Mouse (Mus musculus) ES-CJ7 (cell line): ENCODE data around the gene Krtap9-3.
"Not testable (repeated sequence)": the region's sequence is repeated elsewhere in the genome, so short reads cannot be mapped to it uniquely, and the experiment has no call there.

Experiments used
- DNase-seq: peaks from one replicate; pipeline ENCODE4 v3.0.0; 2011; ENCODE audit warnings: low read depth, low spot score

Gene Krtap9-3

GRCm38 (mm10) chr11:99597742-99598141 lies at the start of gene Krtap9-3:
Gene Krtap9-3 (minus strand): TSS chr11:99598105.
- DNase-seq, result not testable (repeated sequence)

DNA sequence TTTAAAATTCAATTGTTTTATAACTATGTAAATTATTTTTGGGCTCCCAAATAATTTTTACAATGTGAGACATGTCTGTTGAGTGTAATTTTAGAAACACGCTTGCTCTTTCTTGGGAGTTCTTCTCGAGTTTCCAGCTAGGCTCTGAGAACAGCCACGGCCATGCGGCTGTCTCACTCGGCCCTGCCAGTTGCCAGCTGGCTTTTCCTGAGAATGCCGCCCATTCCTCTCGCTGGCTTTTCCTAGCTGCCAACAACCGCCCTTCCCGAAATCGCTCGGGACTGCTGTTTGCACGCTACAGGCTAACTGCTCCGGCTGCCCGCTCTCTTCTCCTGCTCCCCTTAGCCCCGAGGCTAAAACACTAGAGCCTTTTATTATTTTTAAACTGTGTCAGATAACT lies 48.5 kb upstream of the Krtap9-3 start:
- DNase-seq, result no peak

DNA sequence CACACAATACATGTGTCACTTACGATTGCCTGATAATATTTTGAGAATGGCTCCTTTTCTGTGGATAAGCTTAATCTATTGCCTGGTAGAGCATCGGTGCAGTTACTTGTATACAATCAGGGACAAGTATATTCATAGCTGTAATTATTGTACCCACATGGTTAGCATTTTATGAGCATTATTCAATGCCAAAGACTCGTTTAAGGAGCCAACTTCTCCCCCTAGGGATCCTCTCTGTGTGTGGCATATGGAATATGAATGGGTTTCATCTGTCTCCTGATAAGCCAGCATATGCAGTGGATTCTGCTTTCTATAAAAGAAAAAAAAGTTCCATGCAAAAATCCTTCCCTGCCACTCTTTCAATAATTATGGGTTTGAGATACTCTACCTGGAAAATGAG lies 46.4 kb upstream of the Krtap9-3 start:
- no peak for DNase-seq

DNA sequence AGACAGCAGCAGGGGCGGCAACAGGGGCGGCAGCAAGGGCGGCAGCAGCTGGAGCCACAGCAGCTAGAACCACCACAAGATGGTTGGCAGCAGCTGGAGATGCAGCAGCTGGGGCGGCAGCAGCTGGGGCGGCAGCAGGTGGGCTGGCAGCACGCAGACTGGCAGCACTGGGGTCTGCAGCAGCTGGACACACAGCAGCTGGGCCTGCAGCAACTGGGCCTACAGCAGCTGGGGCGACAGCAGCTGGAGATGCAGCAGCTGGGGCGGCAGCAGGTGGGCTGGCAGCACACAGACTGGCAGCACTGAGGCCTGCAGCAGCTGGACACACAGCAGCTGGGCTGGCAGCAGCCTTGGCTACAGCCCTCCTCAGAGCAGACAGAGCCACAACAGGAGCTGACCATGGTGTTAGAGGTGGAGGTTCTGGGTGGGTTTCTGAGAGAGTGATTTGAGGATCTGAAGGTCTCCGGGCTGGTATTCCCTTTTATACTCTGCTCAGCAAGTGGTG lies 45.8 kb upstream of the Krtap9-3 start, which contains the start of gene Krtap4-7:
Gene Krtap4-7 (minus strand): TSS at position 455 of the 505 bp plus-strand sequence.
- DNase-seq, result not testable (repeated sequence)

- no peak for DNase-seq
Measured at GRCm38 (mm10) chr11:99640926-99641325, 43.0 kb upstream of the Krtap9-3 start.

GRCm38 (mm10) chr11:99637086-99637485 lies 39.2 kb upstream of the Krtap9-3 start:
- DNase-seq, result no peak

- DNase-seq, result no peak
Measured at GRCm38 (mm10) chr11:99634653-99635134, 36.8 kb upstream of the Krtap9-3 start, which contains the start of gene Krtap4-2. Gene Krtap4-2 (minus strand): TSS chr11:99635084.

DNA sequence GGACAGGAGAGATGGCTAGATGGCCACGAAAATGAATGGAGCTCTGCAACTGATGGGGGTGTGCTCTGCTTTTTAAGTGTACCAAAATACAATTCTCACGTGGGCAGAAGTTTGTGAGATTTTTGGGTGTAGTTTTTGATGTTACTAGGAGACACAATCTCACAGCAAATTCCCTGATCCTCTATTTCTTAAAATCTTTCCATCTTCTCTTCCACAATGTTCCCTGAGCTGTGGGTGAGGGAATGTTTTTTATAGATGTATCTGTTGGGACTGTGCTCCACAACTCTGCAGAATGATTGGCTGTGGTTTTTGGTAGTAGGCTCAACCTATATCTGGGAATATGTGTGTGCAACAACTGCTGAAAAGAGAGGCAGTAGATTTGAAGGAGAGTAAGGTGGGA lies 35.4 kb upstream of the Krtap9-3 start:
- no peak for DNase-seq

GRCm38 (mm10) chr11:99630890-99631289 lies 33.0 kb upstream of the Krtap9-3 start:
- DNase-seq, result no peak

GRCm38 (mm10) chr11:99628138-99628537 lies 30.2 kb upstream of the Krtap9-3 start, which contains the start of gene Krtap4-1:
Gene Krtap4-1 (minus strand): TSS chr11:99628238.
- no peak for DNase-seq

- DNase-seq, result no peak
Measured at GRCm38 (mm10) chr11:99620335-99620734, 22.4 kb upstream of the Krtap9-3 start, which contains the start of gene Gm11562. Gene Gm11562 (minus strand): TSS chr11:99620435.

- DNase-seq, result no peak
Measured at GRCm38 (mm10) chr11:99614796-99615363, 17.0 kb upstream of the Krtap9-3 start, which contains the start of gene Krtap2-4. Gene Krtap2-4 (minus strand): TSS chr11:99614846.

GRCm38 (mm10) chr11:99610089-99610488 lies 12.2 kb upstream of the Krtap9-3 start, which contains the start of gene Gm11937:
Gene Gm11937 (minus strand): TSS chr11:99610189.
- not testable (repeated sequence) for DNase-seq

- no peak for DNase-seq
Measured at GRCm38 (mm10) chr11:99609126-99609525, 11.2 kb upstream of the Krtap9-3 start.

DNA sequence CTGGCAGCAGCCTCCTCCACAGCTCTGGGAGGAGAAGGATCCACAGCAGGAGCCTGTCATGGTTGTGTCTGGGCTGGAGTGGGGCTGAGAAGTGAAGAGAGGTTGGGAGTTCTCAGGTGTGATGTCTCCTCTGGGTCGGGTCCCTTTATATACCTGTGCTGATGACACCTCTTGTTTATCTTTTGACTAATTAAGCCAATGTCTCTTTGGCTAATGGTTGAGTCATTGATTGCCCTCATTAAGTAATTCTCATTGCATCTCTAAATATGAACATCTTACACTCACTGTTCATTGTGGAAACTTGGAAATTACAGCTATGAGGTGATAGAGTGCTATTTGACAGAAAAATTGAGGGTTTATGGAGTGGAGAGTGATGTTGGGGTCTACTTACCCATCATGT lies 5.3 kb upstream of the Krtap9-3 start, which contains the start of gene Gm11938:
Gene Gm11938 (minus strand): TSS at position 101 of the 400 bp plus-strand sequence.
- DNase-seq, result not testable (repeated sequence)

GRCm38 (mm10) chr11:99590981-99591380 lies 6.9 kb downstream of the Krtap9-3 start, which contains the start of gene Krtap1-3:
Gene Krtap1-3 (minus strand): TSS chr11:99591339.
- no peak for DNase-seq

DNA sequence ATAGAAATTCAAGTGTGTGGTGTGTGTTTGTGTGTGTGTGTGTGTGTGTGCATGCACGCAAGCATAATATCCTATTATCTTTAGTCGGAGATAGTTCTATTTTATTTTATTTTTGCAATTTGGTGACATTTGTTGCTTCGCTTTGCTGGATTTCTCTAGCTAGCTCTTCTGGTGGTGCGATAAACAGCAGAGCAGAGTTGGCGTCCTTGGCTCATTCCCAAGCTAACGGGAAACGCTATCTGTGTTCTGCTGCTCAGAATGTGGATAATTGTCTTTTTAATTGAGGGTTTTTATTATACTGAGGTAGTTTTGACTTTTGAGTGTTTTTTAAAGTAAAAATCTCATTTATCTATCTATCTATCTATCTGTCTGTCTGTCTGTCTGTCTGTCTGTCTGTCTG lies 12.8 kb downstream of the Krtap9-3 start:
- no peak for DNase-seq

- DNase-seq, result no peak
Measured at GRCm38 (mm10) chr11:99583245-99583704, 14.6 kb downstream of the Krtap9-3 start, which contains the start of gene Krtap1-4. Gene Krtap1-4 (minus strand): TSS chr11:99583654.

DNA sequence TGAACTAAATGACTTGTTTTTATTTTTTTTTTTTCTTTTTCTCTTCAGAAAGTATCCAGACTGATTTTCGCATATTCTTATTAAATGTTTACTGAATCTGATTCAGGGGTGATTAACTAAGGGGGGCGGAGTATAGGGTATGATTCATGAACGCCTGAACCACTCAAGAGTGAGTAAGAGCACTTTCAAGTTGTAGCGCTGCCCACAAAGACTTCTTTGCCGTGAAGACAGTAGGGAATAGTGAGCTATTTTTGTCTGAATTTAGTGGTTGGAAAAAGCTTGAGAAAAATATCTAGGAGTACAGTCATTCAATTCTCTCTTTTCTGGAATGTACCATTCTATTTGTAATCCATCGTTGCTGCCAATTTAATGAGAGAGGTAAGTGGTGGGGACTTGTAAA lies 16.3 kb downstream of the Krtap9-3 start:
- no peak for DNase-seq

DNA sequence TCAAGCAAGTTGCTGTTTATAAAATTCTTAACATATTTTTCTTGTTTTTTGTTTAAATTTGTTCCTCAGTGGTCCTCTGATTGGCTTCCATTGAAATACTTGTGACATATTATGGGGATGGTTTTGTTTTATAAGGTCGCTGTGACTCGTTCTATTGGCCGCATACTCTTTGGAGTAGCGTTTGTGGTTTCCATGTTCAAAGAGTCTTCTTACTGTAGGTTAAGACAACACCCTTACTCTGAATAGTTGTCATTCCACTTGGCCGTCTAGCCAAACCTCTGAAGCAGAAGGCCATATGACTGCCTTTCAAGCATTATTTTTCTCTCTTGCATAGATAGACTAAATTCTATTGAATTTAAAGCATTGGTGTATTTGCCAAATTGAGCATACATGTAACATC lies 16.9 kb downstream of the Krtap9-3 start:
- DNase-seq, result no peak

DNA sequence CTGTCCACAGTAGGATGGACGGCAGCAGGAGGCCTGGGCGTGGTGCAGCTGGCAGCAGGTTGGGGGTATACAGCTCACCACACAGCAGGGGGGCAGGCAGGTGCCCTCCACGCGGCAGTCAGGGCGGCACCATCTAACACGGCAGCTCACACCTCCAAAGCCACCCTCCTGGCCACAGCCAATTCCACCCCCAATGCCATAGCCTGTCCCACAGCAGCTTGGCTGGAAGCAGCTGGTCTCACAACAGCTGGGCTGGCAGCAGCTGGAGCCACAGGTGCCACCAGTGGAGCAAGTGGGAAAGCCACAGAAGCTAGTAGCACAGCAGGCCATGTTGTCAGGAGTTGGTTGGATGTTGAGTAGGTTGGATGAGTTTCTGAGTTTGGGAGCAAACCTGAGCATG lies 17.3 kb downstream of the Krtap9-3 start, which contains the start of gene Krtap1-5:
Gene Krtap1-5 (minus strand): TSS at position 381 of the 400 bp plus-strand sequence.
- no peak for DNase-seq

DNA sequence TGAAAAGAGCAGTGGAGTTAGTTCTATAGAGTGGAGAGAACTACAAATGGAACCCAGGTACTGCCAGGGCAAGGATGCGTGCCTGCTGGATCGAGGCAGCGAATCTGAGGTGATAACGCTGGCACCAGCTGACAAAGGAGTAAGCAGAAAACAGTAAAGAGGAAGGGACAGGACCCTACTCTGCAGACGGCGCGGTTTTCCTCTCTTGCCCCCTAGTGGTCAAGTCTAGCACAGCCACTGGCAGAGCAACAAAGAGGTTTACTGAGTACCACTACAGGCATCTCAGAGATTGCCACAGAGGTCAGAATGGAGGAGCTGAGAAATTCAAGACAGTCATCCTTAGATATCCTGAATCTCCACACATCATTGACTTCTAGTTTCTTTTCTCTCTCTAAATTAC lies 23.8 kb downstream of the Krtap9-3 start:
- peak; percentile 79 for DNase-seq

DNA sequence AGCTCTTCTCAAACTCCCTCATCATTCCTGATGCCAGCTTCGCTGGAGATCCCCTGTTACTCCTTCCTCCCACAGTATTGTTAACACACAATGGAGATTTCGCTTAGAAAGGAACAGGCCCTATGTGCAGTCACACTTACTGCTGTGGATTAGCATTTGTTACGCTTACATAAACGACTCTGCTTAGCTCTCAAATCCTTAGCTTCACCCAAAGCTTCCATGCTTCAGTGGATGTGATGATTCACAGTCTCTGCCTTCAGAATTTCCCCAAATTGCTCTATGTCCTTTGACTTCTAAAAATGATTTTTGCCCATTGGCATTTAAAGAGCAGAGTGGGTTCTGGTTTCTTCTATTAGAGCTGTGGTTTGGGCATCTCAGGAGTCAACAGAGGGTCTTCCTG lies 24.7 kb downstream of the Krtap9-3 start:
- DNase-seq, result no peak
